Mouse (Mus musculus) neural tube, embryonic 13.5 days (tissue): ENCODE data around the gene Slc23a4. TPM values are rescaled to one million over a fixed set of nuclear protein-coding genes. Genes with fewer than 3 reads are reported as not detected.
A peak's percentile ranks its signal among the peaks of the same experiment; 100 is the strongest.

ENCODE experiments used
- ATAC-seq: fragments of 200-750 bp; cut with Nextera tagmentation; 2 replicates; pipeline ENCODE4 v1.8.0; 2017; ENCODE audit warnings: low read depth, mild to moderate bottlenecking, moderate TSS enrichment, moderate library complexity
- H3K27ac ChIP-seq: fragments of 300-500 bp; sonication (generic); replicated peaks from 2 replicates; pipeline ENCODE4 v1.5.1; 2015; ENCODE audit warnings: moderate library complexity, mild to moderate bottlenecking, inconsistent platforms
- H3K27me3 ChIP-seq: fragments of 300-500 bp; sonication (generic); 2 replicates; pipeline ENCODE4 v1.6.1; 2015; ENCODE audit warnings: mild to moderate bottlenecking, inconsistent platforms
- H3K36me3 ChIP-seq: fragments of 300-500 bp; sonication (generic); 2 replicates; pipeline ENCODE4 v1.6.1; 2015; ENCODE audit warnings: mild to moderate bottlenecking, inconsistent platforms
- H3K4me1 ChIP-seq: fragments of 300-500 bp; sonication (generic); replicated peaks from 2 replicates; pipeline ENCODE4 v1.6.1; 2015; ENCODE audit warnings: inconsistent platforms
- H3K4me2 ChIP-seq: fragments of 300-500 bp; sonication (generic); 2 replicates; pipeline ENCODE4 v1.6.1; 2015; ENCODE audit warnings: inconsistent platforms, mild to moderate bottlenecking, moderate library complexity
- H3K4me3 ChIP-seq: fragments of 300-500 bp; sonication (generic); 2 replicates; pipeline ENCODE4 v1.5.1; 2015; ENCODE audit warnings: mild to moderate bottlenecking, inconsistent platforms
- H3K9ac ChIP-seq: fragments of 300-500 bp; sonication (generic); 2 replicates; pipeline ENCODE4 v1.6.1; 2015; ENCODE audit warnings: moderate library complexity, mild to moderate bottlenecking, inconsistent platforms
- H3K9me3 ChIP-seq: fragments of 300-500 bp; sonication (generic); 2 replicates; pipeline ENCODE4 v1.6.1; 2016; ENCODE audit warnings: inconsistent platforms
- WGBS: fragments of 180-500 bp; shearing (Covaris S2); methylation state at CpG from one replicate; pipeline ENCODE4 v1.1.7; 2015; 5-methylcytosine and 5-hydroxymethylcytosine counted together
- polyA plus RNA-seq: library from polyadenylated mRNA; unstranded; fragments of >200 nt; fragmentation: Nextera tagmentation; extraction: Ambion mirVana; gene quantifications from 2 replicates; pipeline ENCODE4 v1.2.1, GENCODE M21; 2015

Slc23a4 gene
- 0.56 TPM in 2 replicates for polyA plus RNA-seq

DNA sequence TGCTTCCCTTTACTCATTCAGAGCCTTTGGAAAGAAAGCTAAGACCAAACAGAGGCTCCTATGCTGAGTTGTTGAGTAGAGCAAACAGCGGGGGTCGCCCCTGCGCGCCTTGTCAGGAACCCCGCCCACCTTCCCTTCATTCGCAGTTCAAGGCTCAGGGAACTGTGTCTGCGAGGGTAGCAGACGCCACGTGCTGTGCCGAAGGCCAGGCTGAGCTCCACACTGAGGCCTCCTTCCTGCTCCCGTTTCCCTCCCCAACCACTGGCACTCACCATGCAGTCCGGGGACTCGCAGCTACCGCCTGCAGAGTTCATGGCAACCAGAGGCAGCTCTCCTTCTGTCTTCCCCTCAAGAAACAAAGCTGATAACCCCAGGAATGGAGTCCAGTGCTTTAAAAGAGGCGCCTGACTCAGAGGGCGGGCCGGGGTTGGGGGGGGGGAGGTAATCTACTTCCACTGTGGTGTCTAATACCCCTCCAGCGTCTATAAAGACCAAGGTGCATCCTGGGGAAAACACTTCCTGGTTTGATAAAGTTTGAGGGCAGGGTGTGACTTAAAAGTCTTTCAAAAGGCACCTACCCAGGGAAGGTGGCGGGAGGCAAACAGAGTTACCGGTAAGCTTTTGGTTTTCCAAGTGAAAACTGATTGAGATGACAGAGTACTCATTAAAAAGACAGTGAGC lies at the start of gene Slc23a4:
Slc23a4 (minus strand) TSS at position 324 of the 681 bp plus-strand sequence.
- 0 out of 2 replicates have a peak, but pooled peaks have one; percentile 59 for ATAC-seq

DNA sequence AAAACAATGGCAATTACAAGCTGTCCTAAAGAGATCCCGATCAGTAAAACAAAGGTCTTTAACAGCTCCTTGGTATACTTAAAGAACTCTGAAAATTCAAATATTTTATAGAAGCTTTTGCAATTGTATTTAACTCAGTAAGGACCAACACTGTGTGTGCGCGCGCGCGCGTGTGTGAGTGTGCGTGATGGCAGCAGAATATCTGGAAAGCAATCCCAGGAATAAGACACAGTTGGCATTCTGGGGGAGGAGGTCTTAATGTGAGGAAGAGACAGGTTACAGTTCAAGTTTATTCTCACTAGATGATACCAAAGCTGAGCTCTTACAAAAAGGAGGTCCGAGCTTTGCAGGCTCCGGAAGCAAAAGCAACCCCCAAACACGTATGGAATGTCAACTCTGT lies 45.1 kb upstream of the Slc23a4 start:
- Histone ChIP-seq H3K4me1 (no peaks in the 10 kb centered on the region), H3K27ac (no peak overlapping the region), H3K4me2 (no peak overlapping the region), H3K9me3 (no peaks in the 10 kb centered on the region), H3K9ac (no peak overlapping the region), H3K27me3 (no peaks in the 10 kb centered on the region), H3K36me3 (peaks cover 9% of the 10 kb centered on the region), H3K4me3 (no peak overlapping the region)
- 95% methylated on average over 11 of the region's 11 CpGs for WGBS
- ATAC-seq, result no peak

More for the DNA sequence above, at the start of gene Slc23a4:
- WGBS, result 11% methylated on average over 20 of the region's 20 CpGs
- Histone ChIP-seq H3K27me3 (no peaks in the 10 kb centered on the region), H3K4me1 (peaks cover 12% of the 10 kb centered on the region), H3K4me3 (no peak within 1 kb of the TSS), H3K36me3 (no peaks in the 10 kb centered on the region), H3K4me2 (peak within 1 kb of the TSS; percentile 41), H3K27ac (no peak within 1 kb of the TSS), H3K9ac (no peak within 1 kb of the TSS), H3K9me3 (no peaks in the 10 kb centered on the region)

DNA sequence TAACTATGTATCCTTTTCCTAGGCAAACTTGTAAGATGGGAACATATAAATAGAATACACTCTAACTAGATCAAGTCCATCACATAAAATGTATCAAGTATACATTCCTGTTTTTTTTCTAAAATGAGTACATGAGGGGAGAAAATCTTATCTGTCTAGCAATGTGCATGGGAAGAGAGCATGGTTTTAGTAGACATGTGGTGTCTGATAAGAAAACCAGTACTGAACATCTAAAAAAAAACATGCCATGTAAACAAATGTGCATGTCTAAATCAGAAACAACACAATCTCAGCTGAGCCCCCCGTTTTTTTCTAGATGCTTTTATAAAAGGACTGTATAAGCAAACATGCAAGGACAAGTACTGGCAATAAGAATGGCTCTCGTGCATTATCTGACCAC lies 44.5 kb upstream of the Slc23a4 start:
- no peaks in the 10 kb centered on the region for H3K9me3 ChIP-seq
- no peaks in the 10 kb centered on the region for H3K4me1 ChIP-seq
- ATAC-seq, result no peak
- peaks cover 9% of the 10 kb centered on the region for H3K36me3 ChIP-seq
- no peaks in the 10 kb centered on the region for H3K27me3 ChIP-seq
- no peak overlapping the region for H3K4me2 ChIP-seq
- H3K4me3 ChIP-seq, result no peak overlapping the region
- H3K9ac ChIP-seq, result no peak overlapping the region
- 90% methylated on average over 2 of the region's 2 CpGs for WGBS
- H3K27ac ChIP-seq, result no peak overlapping the region

DNA sequence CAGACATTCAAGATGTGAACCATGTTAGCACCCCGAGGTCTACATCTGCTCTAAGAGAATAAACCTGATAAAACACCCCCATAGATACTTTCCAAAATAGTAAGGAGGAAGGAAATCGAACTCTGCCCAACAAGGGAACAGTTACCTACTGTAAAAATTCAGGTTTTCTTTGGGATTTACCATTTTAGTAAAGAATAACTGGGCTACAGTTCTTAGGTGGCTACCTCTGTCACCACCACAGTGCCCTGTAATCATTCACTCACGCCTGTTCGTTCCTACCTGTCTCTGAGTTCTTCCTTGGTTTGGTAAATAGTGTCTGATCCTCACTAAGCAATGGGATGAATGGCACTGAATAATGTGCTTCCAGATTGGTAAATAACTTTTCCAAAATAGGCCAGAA lies 42.6 kb upstream of the Slc23a4 start:
- Histone ChIP-seq H3K9ac (no peak overlapping the region), H3K4me2 (no peak overlapping the region), H3K36me3 (peaks cover 3% of the 10 kb centered on the region; the same call in 1 of the 2 replicates), H3K4me1 (0 out of 2 replicates have a peak, but pooled peaks cover 3% of the 10 kb centered on the region), H3K9me3 (no peaks in the 10 kb centered on the region), H3K27ac (no peak overlapping the region), H3K4me3 (no peak overlapping the region), H3K27me3 (no peaks in the 10 kb centered on the region)
- 93% methylated on average over 4 of the region's 4 CpGs for WGBS
- ATAC-seq, result no peak

DNA sequence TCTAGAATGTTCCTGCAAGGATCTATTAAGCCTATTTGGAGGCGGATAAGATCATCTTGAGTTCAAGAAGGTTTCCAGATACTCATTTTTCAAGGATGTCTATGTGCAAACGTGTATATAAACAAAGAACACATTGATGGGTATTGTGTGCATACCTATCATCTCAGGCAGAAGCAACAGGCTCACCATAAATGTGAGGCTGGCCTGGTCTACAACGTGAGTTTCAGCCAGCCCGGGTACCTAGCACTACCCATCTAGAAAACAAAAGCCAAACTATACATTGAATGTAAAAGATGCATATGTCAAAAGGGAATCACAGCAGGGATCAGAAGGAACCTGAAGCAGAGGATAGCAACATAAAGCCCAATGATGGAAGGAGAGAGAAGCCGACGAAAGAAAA lies 42.0 kb upstream of the Slc23a4 start:
- Histone ChIP-seq H3K4me3 (no peak overlapping the region), H3K9ac (no peak overlapping the region), H3K4me1 (0 out of 2 replicates have a peak, but pooled peaks cover 3% of the 10 kb centered on the region), H3K27ac (no peak overlapping the region), H3K4me2 (no peak overlapping the region), H3K27me3 (no peaks in the 10 kb centered on the region), H3K9me3 (no peaks in the 10 kb centered on the region), H3K36me3 (peaks cover 3% of the 10 kb centered on the region; the same call in 1 of the 2 replicates)
- 85% methylated on average over 6 of the region's 6 CpGs for WGBS
- ATAC-seq, result no peak

DNA sequence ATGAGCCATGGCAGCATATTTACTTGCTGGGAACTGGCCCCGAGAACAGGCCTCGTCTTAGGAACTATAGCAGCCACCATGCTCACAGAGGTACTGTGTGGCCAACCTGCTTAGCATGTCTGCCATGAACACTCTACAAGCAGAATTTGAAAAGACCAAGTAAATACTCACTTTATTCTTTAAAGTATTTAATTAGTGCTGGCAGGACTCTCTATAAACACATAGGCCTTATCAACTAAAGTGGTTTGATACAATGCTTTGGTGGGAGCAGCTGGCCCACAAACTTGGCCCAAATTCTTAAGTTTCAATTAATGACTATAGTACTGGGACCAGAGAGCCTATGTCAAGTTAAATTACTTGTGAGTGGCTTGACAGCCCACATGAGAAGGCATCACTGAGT lies 39.8 kb upstream of the Slc23a4 start:
- Histone ChIP-seq H3K4me2 (no peak overlapping the region), H3K4me3 (no peak overlapping the region), H3K36me3 (peaks cover 2% of the 10 kb centered on the region), H3K4me1 (0 out of 2 replicates have a peak, but pooled peaks cover 3% of the 10 kb centered on the region), H3K27ac (no peak overlapping the region), H3K27me3 (no peaks in the 10 kb centered on the region), H3K9ac (no peak overlapping the region), H3K9me3 (no peaks in the 10 kb centered on the region)
- WGBS, result 94% methylated on average over 2 of the region's 2 CpGs
- ATAC-seq, result no peak

DNA sequence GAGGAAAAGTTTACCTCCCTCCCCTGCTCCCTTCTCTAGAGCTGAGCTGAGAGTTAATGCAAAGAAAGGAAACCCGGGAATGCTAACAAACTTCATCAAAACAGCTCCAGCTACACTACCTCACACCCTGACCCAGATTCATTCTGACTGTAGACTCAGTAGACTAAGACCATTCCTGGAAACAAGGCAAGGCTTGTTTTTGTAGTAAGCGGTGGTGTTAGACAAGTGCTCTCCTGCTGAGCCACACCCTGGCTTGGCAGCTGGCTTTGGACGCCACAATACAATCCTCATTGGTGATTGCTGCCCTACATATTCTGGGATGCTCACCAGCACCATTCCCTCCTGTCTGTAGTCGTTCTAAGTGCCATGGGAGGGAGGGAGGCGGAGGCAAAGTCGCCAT lies 39.1 kb upstream of the Slc23a4 start:
- ATAC-seq, result no peak
- no peak overlapping the region for H3K4me3 ChIP-seq
- H3K36me3 ChIP-seq, result peaks cover 7% of the 10 kb centered on the region
- WGBS, result 70% methylated on average over 6 of the region's 6 CpGs
- H3K9me3 ChIP-seq, result no peaks in the 10 kb centered on the region
- no peaks in the 10 kb centered on the region for H3K27me3 ChIP-seq
- no peak overlapping the region for H3K9ac ChIP-seq
- no peak overlapping the region for H3K27ac ChIP-seq
- 0 out of 2 replicates have a peak, but pooled peaks cover 3% of the 10 kb centered on the region for H3K4me1 ChIP-seq
- no peak overlapping the region for H3K4me2 ChIP-seq

DNA sequence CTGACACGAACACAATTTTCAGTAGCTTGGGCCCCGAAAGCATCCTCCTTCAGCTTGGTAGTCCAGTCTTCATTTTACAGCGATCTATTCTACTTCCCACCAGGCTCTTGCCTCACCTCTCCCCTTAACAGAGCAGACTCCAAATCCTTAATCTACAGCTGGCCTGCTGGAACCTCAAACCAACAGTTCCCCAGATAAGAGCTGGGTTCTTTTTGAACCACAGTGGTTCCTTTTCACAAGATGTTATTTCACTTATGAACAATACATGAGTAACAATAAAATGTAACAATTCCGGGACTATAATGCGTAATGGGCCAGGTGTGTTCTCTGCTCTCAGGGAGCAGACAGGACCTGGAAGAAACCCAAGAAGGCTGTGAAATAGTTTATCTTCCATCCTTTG lies 28.4 kb upstream of the Slc23a4 start:
- Histone ChIP-seq H3K36me3 (0 out of 2 replicates have a peak, but pooled peaks cover 8% of the 10 kb centered on the region), H3K4me3 (no peak overlapping the region), H3K4me2 (no peak overlapping the region), H3K9ac (no peak overlapping the region), H3K27ac (no peak overlapping the region), H3K4me1 (no peaks in the 10 kb centered on the region), H3K9me3 (no peaks in the 10 kb centered on the region), H3K27me3 (no peaks in the 10 kb centered on the region)
- ATAC-seq, result no peak
- WGBS, result 98% methylated on average over 5 of the region's 5 CpGs

DNA sequence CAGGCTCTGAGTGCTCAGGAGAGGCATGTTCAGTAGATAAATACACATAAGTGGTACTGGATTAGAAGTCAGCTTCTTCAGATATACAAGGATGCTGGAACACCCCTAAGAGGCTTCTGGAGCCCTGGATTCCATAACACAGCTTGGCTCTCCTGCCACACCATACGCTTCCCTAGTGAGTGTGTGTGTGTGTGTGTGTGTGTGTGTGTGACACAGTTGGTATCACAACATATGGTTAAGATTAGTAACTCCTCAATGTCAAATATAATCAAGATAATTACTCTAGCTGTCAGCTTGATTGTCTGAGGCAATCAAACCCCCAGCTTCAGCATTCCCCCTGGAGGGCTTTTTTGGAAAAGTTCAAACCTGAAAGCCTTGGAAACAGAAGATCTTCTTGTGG lies 23.7 kb upstream of the Slc23a4 start:
- no peak for ATAC-seq
- H3K27ac ChIP-seq, result no peak overlapping the region
- H3K4me3 ChIP-seq, result no peak overlapping the region
- no peaks in the 10 kb centered on the region for H3K27me3 ChIP-seq
- H3K4me2 ChIP-seq, result no peak overlapping the region
- no peaks in the 10 kb centered on the region for H3K4me1 ChIP-seq
- no peaks in the 10 kb centered on the region for H3K9me3 ChIP-seq
- no peak overlapping the region for H3K9ac ChIP-seq
- H3K36me3 ChIP-seq, result 0 out of 2 replicates have a peak, but pooled peaks cover 8% of the 10 kb centered on the region
- WGBS, result 89% methylated on average over 1 of the region's 1 CpGs

DNA sequence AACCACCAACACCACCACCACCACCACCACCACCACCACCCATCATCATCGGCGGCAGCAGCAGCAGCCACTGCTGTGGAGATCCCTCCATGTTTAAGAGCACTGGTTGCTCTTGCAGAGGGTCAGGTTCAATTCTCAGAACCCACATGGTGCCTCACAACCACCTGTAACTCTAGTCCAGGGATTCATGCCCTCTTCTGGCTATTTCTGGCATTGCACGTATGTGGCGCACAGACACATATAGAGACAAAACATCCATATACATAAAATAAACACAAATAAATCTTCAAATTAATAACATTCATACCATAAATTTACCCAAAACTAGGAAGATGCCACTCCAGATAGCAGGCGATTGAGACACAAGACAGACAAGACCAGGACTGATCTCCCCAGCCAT lies 22.5 kb upstream of the Slc23a4 start:
- Histone ChIP-seq H3K9me3 (no peaks in the 10 kb centered on the region), H3K4me3 (no peak overlapping the region), H3K36me3 (no peaks in the 10 kb centered on the region), H3K9ac (no peak overlapping the region), H3K4me1 (no peaks in the 10 kb centered on the region), H3K4me2 (no peak overlapping the region), H3K27ac (no peak overlapping the region), H3K27me3 (no peaks in the 10 kb centered on the region)
- 96% methylated on average over 5 of the region's 5 CpGs for WGBS
- no peak for ATAC-seq

DNA sequence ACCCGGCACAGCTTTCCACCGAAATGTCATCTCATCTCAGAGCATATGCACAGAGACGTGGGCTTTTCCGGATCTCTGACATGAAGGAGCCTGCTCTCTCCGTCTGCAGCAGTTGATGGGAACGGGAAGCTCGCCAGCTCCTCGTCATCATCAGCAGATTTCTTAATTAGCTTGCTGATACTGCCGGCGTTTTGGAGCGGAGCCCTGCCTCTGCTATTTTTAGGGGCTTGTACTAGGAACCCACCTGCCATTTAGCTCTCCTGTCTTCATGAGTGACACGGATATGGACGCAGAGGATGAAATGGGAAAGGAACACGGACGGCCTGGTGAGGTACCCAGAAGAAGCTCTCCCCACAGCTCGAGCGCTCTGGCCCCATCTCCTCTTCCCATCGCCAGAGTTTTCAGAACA lies 14.1 kb upstream of the Slc23a4 start:
- H3K9me3 ChIP-seq, result no peaks in the 10 kb centered on the region; the same call in 1 of the 2 replicates
- H3K27me3 ChIP-seq, result no peaks in the 10 kb centered on the region
- H3K27ac ChIP-seq, result no peak overlapping the region
- H3K36me3 ChIP-seq, result no peaks in the 10 kb centered on the region
- H3K9ac ChIP-seq, result no peak overlapping the region
- H3K4me2 ChIP-seq, result no peak overlapping the region
- no peak overlapping the region for H3K4me3 ChIP-seq
- no peaks in the 10 kb centered on the region for H3K4me1 ChIP-seq
- WGBS, result 85% methylated on average over 18 of the region's 18 CpGs
- ATAC-seq, result no peak

DNA sequence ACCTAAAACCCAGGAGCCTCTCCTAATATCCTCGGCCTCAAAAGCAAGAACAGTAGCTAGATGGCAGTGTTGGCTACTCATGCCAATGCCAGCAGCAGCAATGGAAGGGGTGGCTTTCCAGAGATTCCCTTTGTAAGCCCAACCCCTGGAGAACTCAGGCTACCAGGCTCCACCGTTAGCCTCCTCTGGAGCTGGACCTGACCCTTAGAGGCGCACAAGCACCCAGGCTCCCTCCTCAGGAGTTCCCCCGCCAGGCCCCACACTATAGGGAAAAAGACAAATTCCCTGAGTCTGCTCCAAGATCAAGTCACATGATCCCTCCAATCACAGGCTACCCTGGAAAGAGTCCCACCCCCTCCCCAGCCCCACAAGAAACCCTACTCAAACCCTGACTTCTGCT lies 10.9 kb upstream of the Slc23a4 start:
- WGBS, result 14% methylated on average over 4 of the region's 4 CpGs
- peak overlapping the region; percentile 29; the same call in 1 of the 2 replicates for H3K4me2 ChIP-seq
- H3K9ac ChIP-seq, result no peak overlapping the region
- H3K4me1 ChIP-seq, result peaks cover 6% of the 10 kb centered on the region; the same call in 1 of the 2 replicates
- no peaks in the 10 kb centered on the region for H3K9me3 ChIP-seq
- H3K27me3 ChIP-seq, result no peaks in the 10 kb centered on the region; the same call in 1 of the 2 replicates
- no peak overlapping the region for H3K4me3 ChIP-seq
- peak; percentile 27 for ATAC-seq
- H3K27ac ChIP-seq, result no peak overlapping the region
- no peaks in the 10 kb centered on the region for H3K36me3 ChIP-seq

DNA sequence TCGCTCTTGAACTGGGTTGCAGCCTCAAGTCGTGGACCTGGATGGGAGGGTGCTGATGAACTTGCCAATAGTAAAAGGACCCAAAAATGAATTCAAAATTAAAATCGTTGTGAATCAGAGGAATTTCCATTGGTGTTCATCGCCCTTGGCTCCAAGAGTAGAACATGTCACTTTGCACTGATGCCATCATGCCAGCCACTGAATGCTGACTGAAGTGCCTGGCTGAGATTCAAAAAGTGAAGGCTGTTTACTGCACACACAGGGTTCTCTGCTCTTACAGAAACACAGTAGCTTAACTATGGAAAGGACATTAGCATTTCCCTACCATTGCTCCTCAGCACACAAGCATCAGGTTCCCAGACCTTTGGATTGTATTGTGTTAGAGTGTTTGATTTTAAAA lies 8.3 kb upstream of the Slc23a4 start:
- Histone ChIP-seq H3K27me3 (no peaks in the 10 kb centered on the region; the same call in 1 of the 2 replicates), H3K27ac (no peak overlapping the region), H3K9ac (no peak overlapping the region), H3K4me3 (no peak overlapping the region), H3K36me3 (no peaks in the 10 kb centered on the region), H3K4me2 (no peak overlapping the region), H3K4me1 (peaks cover 6% of the 10 kb centered on the region; the same call in 1 of the 2 replicates), H3K9me3 (no peaks in the 10 kb centered on the region)
- WGBS, result 75% methylated on average over 4 of the region's 4 CpGs
- ATAC-seq, result no peak
